21 mouse cellular contexts compared by ENCODE assay signal in the genomic region with DNA sequence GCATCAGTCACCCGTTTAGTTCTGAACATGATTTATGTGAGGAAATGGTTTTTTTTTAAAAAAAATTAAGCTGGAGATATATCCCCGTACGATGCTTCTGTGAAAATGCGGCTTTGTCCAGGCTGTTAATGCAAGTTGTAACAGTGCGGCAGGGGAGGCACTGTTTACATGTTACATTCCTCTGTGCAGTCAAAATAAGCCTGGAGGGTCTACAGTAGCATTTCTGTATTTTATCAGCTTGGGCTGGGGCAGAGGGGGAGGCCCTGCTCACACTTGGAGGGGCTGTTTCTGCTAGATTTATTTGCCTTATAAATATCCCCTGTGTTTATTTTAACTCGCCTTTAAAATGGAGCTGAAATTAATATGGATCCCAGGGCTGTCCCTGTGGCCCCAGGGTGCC. TPM values are rescaled to one million over a fixed set of nuclear protein-coding genes. Genes with fewer than 3 reads are reported as not detected.
A peak's percentile ranks its signal among the peaks of the same experiment; 100 is the strongest.
DNase-seq lines count a peak whose midpoint lies in the region; ATAC-seq lines count a peak whose summit lies in the region.
"Had no signal": no experiment of that assay in that cellular context is flagged by ENCODE, and none has a peak within 500 bp of the region (broad histone marks: within the 10 kb centered on the region; RNA-seq: fewer than 3 reads in every experiment).

No protein-coding gene starts in this region.

- intact Hi-C loops in heart, postnatal 36 days (cut with DNase I) = loop anchor here (10.0 kb wide), 1 partner anchor 367 kb away; the partner anchor contains the start of genes Cdc45 and Ufd1

- no peak for DNase-seq in heart, embryonic 10.5 days (ENCODE audit: low spot score)
- no peak for DNase-seq in heart, postnatal 36 days
- no peak for DNase-seq in kidney, postnatal 14 days
- no peak for DNase-seq in urinary bladder, adult 2 months (ENCODE audit: low spot score)
- DNase-seq: adrenal gland, postnatal 25 days; cerebellum, adult 8-10 months; heart, postnatal 10 days; kidney, postnatal 36 days; layer of hippocampus, adult 9-11 months had no signal

- peak overlapping the region; percentile 63; the same call in 1 of the 2 replicates for H3K27ac ChIP-seq in heart, embryonic 10.5 days
- H3K27ac ChIP-seq in kidney, embryonic 16.5 days (ENCODE audit: low read length) = peak overlapping the region; percentile 51
- H3K27ac ChIP-seq in embryonic facial prominence, embryonic 13.5 days = peak overlapping the region; percentile 17; the same call in 1 of the 2 replicates
- H3K27ac ChIP-seq in limb, embryonic 15.5 days = peak overlapping the region; percentile 61; the same call in 1 of the 2 replicates
- H3K27ac ChIP-seq: hindbrain, embryonic 13.5 days; midbrain, embryonic 10.5 days; stomach, embryonic 15.5 days had no signal

- H3K9me3 ChIP-seq in heart, embryonic 10.5 days = no peaks in the 10 kb centered on the region
- H3K9me3 ChIP-seq in kidney, embryonic 16.5 days (ENCODE audit: low read length) = no peaks in the 10 kb centered on the region
- H3K9me3 ChIP-seq in embryonic facial prominence, embryonic 13.5 days = no peaks in the 10 kb centered on the region
- no peaks in the 10 kb centered on the region for H3K9me3 ChIP-seq in limb, embryonic 15.5 days
- H3K9me3 ChIP-seq: heart, embryonic 12.5 days; hindbrain, embryonic 13.5 days; midbrain, embryonic 10.5 days; stomach, embryonic 15.5 days had no signal

- peak; percentile 46 for ATAC-seq in kidney, embryonic 16.5 days (ENCODE audit: low FRiP score, low TSS enrichment)
- ATAC-seq in embryonic facial prominence, embryonic 13.5 days (ENCODE audit: insufficient number of reproducible peaks, insufficient read depth, low FRiP score, low TSS enrichment, low read depth) = no peak
- no peak for ATAC-seq in limb, embryonic 15.5 days (ENCODE audit: insufficient number of reproducible peaks, low FRiP score, low TSS enrichment, low read depth)
- ATAC-seq: forebrain, embryonic 14.5 days; lung, postnatal 0 days; midbrain, embryonic 16.5 days had no signal

- no peak overlapping the region for H3K4me3 ChIP-seq in heart, embryonic 10.5 days
- H3K4me3 ChIP-seq in kidney, embryonic 16.5 days (ENCODE audit: low read length) = no peak overlapping the region
- no peak overlapping the region for H3K4me3 ChIP-seq in embryonic facial prominence, embryonic 13.5 days
- no peak overlapping the region for H3K4me3 ChIP-seq in limb, embryonic 15.5 days
- H3K4me3 ChIP-seq: erythroblast, embryonic 14.5 days; heart, embryonic 12.5 days; hindbrain, embryonic 13.5 days; midbrain, embryonic 10.5 days; myocyte; stomach, embryonic 15.5 days had no signal

- H3K36me3 ChIP-seq in heart, embryonic 10.5 days = peaks cover 18% of the 10 kb centered on the region; the same call in 1 of the 2 replicates
- H3K36me3 ChIP-seq in kidney, embryonic 16.5 days (ENCODE audit: insufficient read depth, low read length) = 0 out of 2 replicates have a peak, but pooled peaks cover 7% of the 10 kb centered on the region
- 0 out of 2 replicates have a peak, but pooled peaks cover 4% of the 10 kb centered on the region for H3K36me3 ChIP-seq in embryonic facial prominence, embryonic 13.5 days
- H3K36me3 ChIP-seq in limb, embryonic 15.5 days = no peaks in the 10 kb centered on the region

- WGBS in heart, embryonic 10.5 days = 80% methylated on average over 6 of the region's 6 CpGs
- 12% methylated on average over 6 of the region's 6 CpGs for WGBS in kidney, embryonic 16.5 days
- 58% methylated on average over 6 of the region's 6 CpGs for WGBS in embryonic facial prominence, embryonic 13.5 days
- 31% methylated on average over 6 of the region's 6 CpGs for WGBS in limb, embryonic 15.5 days

- H3K4me2 ChIP-seq in kidney, embryonic 16.5 days (replicated peaks; ENCODE audit: low read depth, low read length) = 0 out of 2 replicates have a peak overlapping the region, but pooled peaks have one; percentile 2
- H3K4me2 ChIP-seq in embryonic facial prominence, embryonic 13.5 days = no peak overlapping the region
- no peak overlapping the region for H3K4me2 ChIP-seq in limb, embryonic 15.5 days
- H3K4me2 ChIP-seq: heart, embryonic 12.5 days; hindbrain, embryonic 13.5 days; stomach, embryonic 15.5 days had no signal

- peaks cover 26% of the 10 kb centered on the region for H3K4me1 ChIP-seq in heart, embryonic 10.5 days
- H3K4me1 ChIP-seq in kidney, embryonic 16.5 days (ENCODE audit: insufficient read depth, low read length) = peaks cover 42% of the 10 kb centered on the region
- H3K4me1 ChIP-seq in embryonic facial prominence, embryonic 13.5 days = peaks cover 32% of the 10 kb centered on the region
- H3K4me1 ChIP-seq in limb, embryonic 15.5 days = peaks cover 21% of the 10 kb centered on the region

- no peak overlapping the region; the same call in 1 of the 2 replicates for H3K9ac ChIP-seq in kidney, embryonic 16.5 days (replicated peaks; ENCODE audit: low read length)
- peak overlapping the region; percentile 47; the same call in 1 of the 2 replicates for H3K9ac ChIP-seq in embryonic facial prominence, embryonic 13.5 days
- no peak overlapping the region for H3K9ac ChIP-seq in limb, embryonic 15.5 days
- H3K9ac ChIP-seq: heart, embryonic 12.5 days; hindbrain, embryonic 13.5 days; stomach, embryonic 15.5 days had no signal

- H3K27me3 ChIP-seq in heart, embryonic 10.5 days (ENCODE audit: insufficient read depth, poor library complexity, severe bottlenecking) = no peaks in the 10 kb centered on the region
- H3K27me3 ChIP-seq in kidney, embryonic 16.5 days (ENCODE audit: insufficient read depth, low read length) = 0 out of 2 replicates have a peak, but pooled peaks cover 2% of the 10 kb centered on the region
- H3K27me3 ChIP-seq in embryonic facial prominence, embryonic 13.5 days = no peaks in the 10 kb centered on the region
- no peaks in the 10 kb centered on the region for H3K27me3 ChIP-seq in limb, embryonic 15.5 days
- H3K27me3 ChIP-seq: heart, embryonic 12.5 days; stomach, embryonic 15.5 days had no signal

RNA-seq across cellular contexts. Expression of gene Comt, which starts 21.5 kb away (rescaled TPM):
- polyA plus RNA-seq in heart, embryonic 10.5 days (2016; fragmentation: Nextera tagmentation; extraction: Ambion mirVana) = 83.5 and 102 TPM in 2 replicates
- total RNA-seq in heart, postnatal 36 days (2021) = 100 to 1,000 TPM; 130 to 150 TPM
- 119 and 127 TPM in 2 replicates for polyA plus RNA-seq in kidney, embryonic 16.5 days (2015; fragmentation: Nextera tagmentation; extraction: Ambion mirVana)
- polyA plus RNA-seq in embryonic facial prominence, embryonic 13.5 days (2015; fragmentation: Nextera tagmentation; extraction: Ambion mirVana) = 73.9 and 78.8 TPM in 2 replicates
- polyA plus RNA-seq in limb, embryonic 15.5 days (2015; fragmentation: Nextera tagmentation; extraction: Ambion mirVana) = 119 and 127 TPM in 2 replicates
- 169 and 205 TPM in 2 replicates for polyA plus RNA-seq in urinary bladder, adult 2 months (2012; rRNA removed)

RNA-seq across cellular contexts. Expression of gene Txnrd2, which starts 21.9 kb away (rescaled TPM):
- 40.1 and 47.7 TPM in 2 replicates for polyA plus RNA-seq in heart, embryonic 10.5 days (2016; fragmentation: Nextera tagmentation; extraction: Ambion mirVana)
- total RNA-seq in heart, postnatal 36 days (2021) = 10 to 100 TPM; 41.0 to 42.8 TPM
- polyA plus RNA-seq in kidney, embryonic 16.5 days (2015; fragmentation: Nextera tagmentation; extraction: Ambion mirVana) = 33.7 and 35.2 TPM in 2 replicates
- 14.9 and 17.7 TPM in 2 replicates for polyA plus RNA-seq in embryonic facial prominence, embryonic 13.5 days (2015; fragmentation: Nextera tagmentation; extraction: Ambion mirVana)
- polyA plus RNA-seq in limb, embryonic 15.5 days (2015; fragmentation: Nextera tagmentation; extraction: Ambion mirVana) = 16.5 and 16.8 TPM in 2 replicates
- polyA plus RNA-seq in urinary bladder, adult 2 months (2012; rRNA removed) = 16.5 and 21.5 TPM in 2 replicates

RNA-seq across cellular contexts. Expression of gene Gnb1l, which starts 50.4 kb away (rescaled TPM):
- polyA plus RNA-seq in heart, embryonic 10.5 days (2016; fragmentation: Nextera tagmentation; extraction: Ambion mirVana) = 10.8 and 17.1 TPM in 2 replicates
- total RNA-seq in heart, postnatal 36 days (2021) = 1 to 10 TPM; 5.2 to 5.4 TPM
- 19.1 and 19.7 TPM in 2 replicates for polyA plus RNA-seq in kidney, embryonic 16.5 days (2015; fragmentation: Nextera tagmentation; extraction: Ambion mirVana)
- polyA plus RNA-seq in embryonic facial prominence, embryonic 13.5 days (2015; fragmentation: Nextera tagmentation; extraction: Ambion mirVana) = 19.7 and 20.3 TPM in 2 replicates
- polyA plus RNA-seq in limb, embryonic 15.5 days (2015; fragmentation: Nextera tagmentation; extraction: Ambion mirVana) = 20.5 and 20.9 TPM in 2 replicates
- polyA plus RNA-seq in urinary bladder, adult 2 months (2012; rRNA removed) = 7.9 and 8.4 TPM in 2 replicates

RNA-seq across cellular contexts. Expression of gene Rtl10, which starts 50.6 kb away (rescaled TPM):
- 1.3 and 1.6 TPM in 2 replicates for polyA plus RNA-seq in heart, embryonic 10.5 days (2016; fragmentation: Nextera tagmentation; extraction: Ambion mirVana)
- 1 to 10 TPM; 3.6 to 4.6 TPM for total RNA-seq in heart, postnatal 36 days (2021)
- polyA plus RNA-seq in kidney, embryonic 16.5 days (2015; fragmentation: Nextera tagmentation; extraction: Ambion mirVana) = 3.3 and 4.3 TPM in 2 replicates
- 5.4 and 5.5 TPM in 2 replicates for polyA plus RNA-seq in embryonic facial prominence, embryonic 13.5 days (2015; fragmentation: Nextera tagmentation; extraction: Ambion mirVana)
- polyA plus RNA-seq in limb, embryonic 15.5 days (2015; fragmentation: Nextera tagmentation; extraction: Ambion mirVana) = 3.4 and 4.2 TPM in 2 replicates
- 4.4 and 5.6 TPM in 2 replicates for polyA plus RNA-seq in urinary bladder, adult 2 months (2012; rRNA removed)
